Mouse (Mus musculus) heart, postnatal 14 days (tissue): Measurements from ENCODE around the gene Fam187b. TPM values are rescaled to one million over a fixed set of nuclear protein-coding genes. Genes with fewer than 3 reads are reported as not detected.
A peak's percentile ranks its signal among the peaks of the same experiment; 100 is the strongest.

Experiments used
- DNase-seq, 2 experiments: peaks; one replicate each; pipeline ENCODE4 v3.0.0; 2021 to 2022
- intact Hi-C: fragments of 180-260 bp; cut with DNase I; formaldehyde crosslinking; loops from one replicate; pipeline ENCODE4 v1.15.1; 2025
- total RNA-seq, 2 experiments: library from RNA; stranded (reverse); gene quantifications; 2 replicates each; pipeline ENCODE4 v1.2.3; 2021

The Fam187b gene
- total RNA-seq, 2 experiments from 2014 or later: 0.60 TPM; not detected in 1

- intact Hi-C loops: no loop called here
- peak; percentile 95 for DNase-seq
These were observed 16.2 kb upstream of the Fam187b start for GRCm38 (mm10) chr7:30957367-30957783.

- intact Hi-C loops: no loop called here
- no peak for DNase-seq
These were observed 15.3 kb upstream of the Fam187b start for GRCm38 (mm10) chr7:30958109-30958865.

- intact Hi-C loops: no loop called here
These were observed 14.6 kb upstream of the Fam187b start for GRCm38 (mm10) chr7:30958866-30959487.

GRCm38 (mm10) chr7:30959786-30960349 lies 13.7 kb upstream of the Fam187b start:
- intact Hi-C loops: no loop called here
- DNase-seq: no peak

More at GRCm38 (mm10) chr7:30958866-30959487, 14.6 kb upstream of the Fam187b start:
- DNase-seq: no peak

- no peak for DNase-seq
- intact Hi-C loops: no loop called here
These were observed 10.7 kb upstream of the Fam187b start for GRCm38 (mm10) chr7:30962862-30963261.

- intact Hi-C loops: no loop called here
- DNase-seq: no peak
These were observed 9.2 kb upstream of the Fam187b start for GRCm38 (mm10) chr7:30964366-30964765.

- intact Hi-C loops: no loop called here
- DNase-seq: no peak
These were observed 7.9 kb upstream of the Fam187b start for GRCm38 (mm10) chr7:30965677-30966076.

GRCm38 (mm10) chr7:30966657-30967056 lies 6.9 kb upstream of the Fam187b start:
- DNase-seq: no peak
- intact Hi-C loops: no loop called here

- intact Hi-C loops: no loop called here
- DNase-seq: no peak
These were observed 5.0 kb upstream of the Fam187b start for GRCm38 (mm10) chr7:30968611-30969010.

- intact Hi-C loops: no loop called here
- DNase-seq: no peak
These were observed 4.4 kb upstream of the Fam187b start for GRCm38 (mm10) chr7:30969174-30969573.

- intact Hi-C loops: loop anchor here (2.0 to 10.0 kb wide), 3 partner anchors 73 to 240 kb away; partner anchors contain the start of gene Fxyd5
- DNase-seq: no peak
These were observed 1.7 kb upstream of the Fam187b start for GRCm38 (mm10) chr7:30971901-30972300.

GRCm38 (mm10) chr7:30972426-30973250 lies 952 bp upstream of the Fam187b start:
- DNase-seq: no peak
- intact Hi-C loops: loop anchor here (2.0 to 10.0 kb wide), 3 partner anchors 72 to 240 kb away; partner anchors contain the start of gene Fxyd5

GRCm38 (mm10) chr7:30973251-30973500 lies 414 bp upstream of the Fam187b start, which contains the start of gene Lsr:
Lsr (minus strand) TSS chr7:30973464.
- no peak for DNase-seq
- intact Hi-C loops: loop anchor here (2.0 to 10.0 kb wide), 3 partner anchors 72 to 241 kb away; partner anchors contain the start of gene Fxyd5

- DNase-seq: no peak
- intact Hi-C loops: no loop called here
These were observed 8.1 kb downstream of the Fam187b start for GRCm38 (mm10) chr7:30981703-30982102.

GRCm38 (mm10) chr7:30985357-30985756 lies 11.8 kb downstream of the Fam187b start:
- DNase-seq: no peak
- intact Hi-C loops: no loop called here

- intact Hi-C loops: no loop called here
- DNase-seq: no peak
These were observed 15.1 kb downstream of the Fam187b start for GRCm38 (mm10) chr7:30988519-30989162.

- DNase-seq: no peak
- intact Hi-C loops: no loop called here
These were observed 18.6 kb downstream of the Fam187b start for GRCm38 (mm10) chr7:30992148-30992547.

GRCm38 (mm10) chr7:30993986-30994385 lies 20.4 kb downstream of the Fam187b start:
- intact Hi-C loops: no loop called here
- no peak for DNase-seq

- intact Hi-C loops: no loop called here
- DNase-seq: no peak
These were observed 22.9 kb downstream of the Fam187b start for GRCm38 (mm10) chr7:30996491-30996890.

GRCm38 (mm10) chr7:31000505-31001020 lies 27.0 kb downstream of the Fam187b start:
- intact Hi-C loops: no loop called here

More at GRCm38 (mm10) chr7:31000505-31001020, 27.0 kb downstream of the Fam187b start:
- peak; percentile 69 to 82 for DNase-seq
